Mouse (Mus musculus): ENCODE data around the gene Unc5a. TPM values are rescaled to one million over a fixed set of nuclear protein-coding genes. Genes with fewer than 3 reads are reported as not detected.

Gene Unc5a
- polyA plus RNA-seq, 1 experiment from 2014 or later = 2.4 TPM

GRCm38 (mm10) chr13:55013702-55014344 lies 64.6 kb downstream of the Unc5a start:
- H3K4me3 ChIP-seq = no peak overlapping the region
- peak overlapping the region; percentile 48 for H3K27ac ChIP-seq
- no peaks in the 10 kb centered on the region for H3K9me3 ChIP-seq
- peaks cover 51% of the 10 kb centered on the region for H3K4me1 ChIP-seq
- H3K27me3 ChIP-seq (ENCODE audit: poor library complexity, severe bottlenecking) = peaks cover 60% of the 10 kb centered on the region
- no peak for DNase-seq (ENCODE audit: extremely low spot score, low spot score)
- no peaks in the 10 kb centered on the region for H3K36me3 ChIP-seq (replicated peaks)
- WGBS = 24% methylated on average over 9 of the region's 9 CpGs

GRCm38 (mm10) chr13:55014451-55014850 lies 65.2 kb downstream of the Unc5a start:
- no peaks in the 10 kb centered on the region for H3K9me3 ChIP-seq
- DNase-seq (ENCODE audit: extremely low spot score, low spot score) = no peak
- peak overlapping the region; percentile 48 for H3K27ac ChIP-seq
- peaks cover 47% of the 10 kb centered on the region for H3K4me1 ChIP-seq
- H3K27me3 ChIP-seq (ENCODE audit: poor library complexity, severe bottlenecking) = peaks cover 56% of the 10 kb centered on the region
- H3K4me3 ChIP-seq = no peak overlapping the region
- WGBS = 68% methylated on average over 9 of the region's 9 CpGs
- no peaks in the 10 kb centered on the region for H3K36me3 ChIP-seq (replicated peaks)

- no peak overlapping the region for H3K4me3 ChIP-seq
- peaks cover 43% of the 10 kb centered on the region for H3K4me1 ChIP-seq
- no peak for DNase-seq (ENCODE audit: extremely low spot score, low spot score)
- H3K9me3 ChIP-seq = no peaks in the 10 kb centered on the region
- 92% methylated on average over 12 of the region's 12 CpGs for WGBS
- peaks cover 27% of the 10 kb centered on the region for H3K27me3 ChIP-seq (ENCODE audit: poor library complexity, severe bottlenecking)
- H3K36me3 ChIP-seq (replicated peaks) = no peaks in the 10 kb centered on the region
- H3K27ac ChIP-seq = no peak overlapping the region
Observed at GRCm38 (mm10) chr13:55017154-55017897, 68.1 kb downstream of the Unc5a start.

GRCm38 (mm10) chr13:55017898-55018599 lies 68.8 kb downstream of the Unc5a start:
- 90% methylated on average over 8 of the region's 8 CpGs for WGBS
- Histone ChIP-seq H3K27me3 (ENCODE audit: poor library complexity, severe bottlenecking) (peaks cover 20% of the 10 kb centered on the region), H3K4me1 (peaks cover 47% of the 10 kb centered on the region), H3K36me3 (replicated peaks) (no peaks in the 10 kb centered on the region), H3K4me3 (no peak overlapping the region), H3K27ac (no peak overlapping the region), H3K9me3 (no peaks in the 10 kb centered on the region)
- DNase-seq (ENCODE audit: extremely low spot score, low spot score) = no peak

GRCm38 (mm10) chr13:55018700-55019099 lies 69.5 kb downstream of the Unc5a start:
- peaks cover 14% of the 10 kb centered on the region for H3K27me3 ChIP-seq (ENCODE audit: poor library complexity, severe bottlenecking)
- WGBS = 91% methylated on average over 9 of the region's 9 CpGs
- DNase-seq (ENCODE audit: extremely low spot score, low spot score) = no peak
- H3K4me1 ChIP-seq = peaks cover 42% of the 10 kb centered on the region
- H3K9me3 ChIP-seq = no peaks in the 10 kb centered on the region
- H3K4me3 ChIP-seq = no peak overlapping the region
- H3K27ac ChIP-seq = no peak overlapping the region
- H3K36me3 ChIP-seq (replicated peaks) = no peaks in the 10 kb centered on the region

- Histone ChIP-seq H3K4me1 (peaks cover 37% of the 10 kb centered on the region), H3K36me3 (replicated peaks) (no peaks in the 10 kb centered on the region), H3K9me3 (no peaks in the 10 kb centered on the region), H3K27me3 (ENCODE audit: poor library complexity, severe bottlenecking) (peaks cover 12% of the 10 kb centered on the region), H3K27ac (no peak overlapping the region), H3K4me3 (no peak overlapping the region)
- no peak for DNase-seq (ENCODE audit: extremely low spot score, low spot score)
- WGBS = 58% methylated on average over 3 of the region's 3 CpGs
Observed at GRCm38 (mm10) chr13:55019181-55019580, 70.0 kb downstream of the Unc5a start.

GRCm38 (mm10) chr13:55020051-55020450 lies 70.8 kb downstream of the Unc5a start:
- Histone ChIP-seq H3K27ac (no peak overlapping the region), H3K9me3 (no peaks in the 10 kb centered on the region), H3K36me3 (replicated peaks) (no peaks in the 10 kb centered on the region), H3K4me3 (no peak overlapping the region), H3K4me1 (peaks cover 28% of the 10 kb centered on the region), H3K27me3 (ENCODE audit: poor library complexity, severe bottlenecking) (peaks cover 3% of the 10 kb centered on the region)
- no peak for DNase-seq (ENCODE audit: extremely low spot score, low spot score)
- 90% methylated on average over 4 of the region's 4 CpGs for WGBS

- no peaks in the 10 kb centered on the region for H3K27me3 ChIP-seq (ENCODE audit: poor library complexity, severe bottlenecking)
- H3K4me3 ChIP-seq = no peak within 1 kb of the TSS
- WGBS = 92% methylated on average over 13 of the region's 13 CpGs
- no peak within 1 kb of the TSS for H3K27ac ChIP-seq
- H3K36me3 ChIP-seq (replicated peaks) = peaks cover 8% of the 10 kb centered on the region
- no peaks in the 10 kb centered on the region; the same call in 1 of the 2 replicates for H3K9me3 ChIP-seq
- peaks cover 24% of the 10 kb centered on the region for H3K4me1 ChIP-seq
- DNase-seq (ENCODE audit: extremely low spot score, low spot score) = no peak
Observed at GRCm38 (mm10) chr13:55021194-55021779, 72.1 kb downstream of the Unc5a start, which contains the start of gene Hk3. Gene Hk3 (minus strand): TSS chr13:55021385.

GRCm38 (mm10) chr13:55022256-55022655 lies 73.0 kb downstream of the Unc5a start:
- Histone ChIP-seq H3K36me3 (replicated peaks) (peaks cover 9% of the 10 kb centered on the region), H3K27me3 (ENCODE audit: poor library complexity, severe bottlenecking) (no peaks in the 10 kb centered on the region), H3K4me3 (no peak overlapping the region), H3K27ac (no peak overlapping the region), H3K9me3 (no peaks in the 10 kb centered on the region; the same call in 1 of the 2 replicates), H3K4me1 (peaks cover 18% of the 10 kb centered on the region)
- no peak for DNase-seq (ENCODE audit: extremely low spot score, low spot score)
- 67% methylated on average over 4 of the region's 4 CpGs for WGBS

GRCm38 (mm10) chr13:55022715-55023114 lies 73.5 kb downstream of the Unc5a start:
- Histone ChIP-seq H3K36me3 (replicated peaks) (peaks cover 11% of the 10 kb centered on the region), H3K27me3 (ENCODE audit: poor library complexity, severe bottlenecking) (no peaks in the 10 kb centered on the region), H3K4me3 (no peak overlapping the region), H3K27ac (no peak overlapping the region), H3K4me1 (peaks cover 18% of the 10 kb centered on the region), H3K9me3 (no peaks in the 10 kb centered on the region; the same call in 1 of the 2 replicates)
- no peak for DNase-seq (ENCODE audit: extremely low spot score, low spot score)
- 88% methylated on average over 9 of the region's 9 CpGs for WGBS

GRCm38 (mm10) chr13:55024215-55024614 lies 75.0 kb downstream of the Unc5a start:
- H3K4me1 ChIP-seq = peaks cover 12% of the 10 kb centered on the region
- no peak overlapping the region for H3K27ac ChIP-seq
- H3K36me3 ChIP-seq (replicated peaks) = peaks cover 24% of the 10 kb centered on the region
- no peaks in the 10 kb centered on the region for H3K27me3 ChIP-seq (ENCODE audit: poor library complexity, severe bottlenecking)
- WGBS = 95% methylated on average over 2 of the region's 2 CpGs
- no peak for DNase-seq (ENCODE audit: extremely low spot score, low spot score)
- H3K4me3 ChIP-seq = no peak overlapping the region
- H3K9me3 ChIP-seq = no peaks in the 10 kb centered on the region; the same call in 1 of the 2 replicates

- no peaks in the 10 kb centered on the region for H3K9me3 ChIP-seq
- WGBS = 96% methylated on average over 2 of the region's 2 CpGs
- H3K4me1 ChIP-seq = no peaks in the 10 kb centered on the region
- no peak overlapping the region for H3K27ac ChIP-seq
- no peaks in the 10 kb centered on the region for H3K27me3 ChIP-seq (ENCODE audit: poor library complexity, severe bottlenecking)
- H3K36me3 ChIP-seq (replicated peaks) = peaks cover 16% of the 10 kb centered on the region
- H3K4me3 ChIP-seq = no peak overlapping the region
- no peak for DNase-seq (ENCODE audit: extremely low spot score, low spot score)
Observed at GRCm38 (mm10) chr13:55040016-55040415, 90.8 kb downstream of the Unc5a start.

All from forebrain, embryonic 10.5 days (tissue).